Mouse (Mus musculus) spleen, adult 2 months (tissue): ENCODE results near the gene Prss40.
"Not testable (repeated sequence)": the region's sequence is repeated elsewhere in the genome, so short reads cannot be mapped to it uniquely, and the experiment has no call there.

Experiments
- CTCF ChIP-seq: fragments of 200-500 bp; IDR thresholded peaks from 2 replicates; pipeline ENCODE4 v1.5.1; 2011; ENCODE audit warnings: mild to moderate bottlenecking, inconsistent platforms; ENCODE audit not compliant: insufficient read depth, insufficient read length, insufficient replicate concordance; ENCODE audit errors: extremely low read depth
- POLR2A ChIP-seq: fragments of 200-500 bp; IDR thresholded peaks from 2 replicates; pipeline ENCODE4 v1.6.1; 2011; ENCODE audit warnings: low read depth, low read length, inconsistent platforms

- TF ChIP-seq CTCF, POLR2A: not testable (repeated sequence)
These were observed 42.9 kb downstream of the Prss40 start for GRCm38 (mm10) chr1:34517797-34518196.
